Mouse (Mus musculus): ENCODE data around the gene Usb1.

- TF ChIP-seq CTCF (IDR thresholded peaks at IDR 0.05; ENCODE audit: extremely low read depth, insufficient read length, insufficient replicate concordance, low read depth, low read length) (no peak), POLR2A (IDR thresholded peaks at IDR 0.05; ENCODE audit: low read depth, low read length) (no peak)
Measured at GRCm38 (mm10) chr8:95344668-95345067, 12.6 kb downstream of the Usb1 start.

Measured in small intestine, adult 2 months (tissue).